Mouse (Mus musculus) skeletal muscle tissue, postnatal 0 days (tissue): ENCODE results near the gene Rrm1. TPM values are rescaled to one million over a fixed set of nuclear protein-coding genes. Genes with fewer than 3 reads are reported as not detected.

ENCODE experiments used
- polyA plus RNA-seq: library from polyadenylated mRNA; unstranded; fragments of >200 nt; fragmentation: Nextera tagmentation; extraction: Ambion mirVana; gene quantifications from 2 replicates; pipeline ENCODE4 v1.2.1, GENCODE M21; 2015

Rrm1 gene
- 24.6 and 28.1 TPM in 2 replicates for polyA plus RNA-seq

GRCm38 (mm10) chr7:102441657-102442391, at the start of gene Rrm1:
Gene Rrm1, plus strand, starts transcription at chr7:102441695.

GRCm38 (mm10) chr7:102481579-102481978, 40.1 kb downstream of the Rrm1 start, which contains the start of gene Olfr543:
Gene Olfr543, minus strand, starts transcription at chr7:102481679.

DNA sequence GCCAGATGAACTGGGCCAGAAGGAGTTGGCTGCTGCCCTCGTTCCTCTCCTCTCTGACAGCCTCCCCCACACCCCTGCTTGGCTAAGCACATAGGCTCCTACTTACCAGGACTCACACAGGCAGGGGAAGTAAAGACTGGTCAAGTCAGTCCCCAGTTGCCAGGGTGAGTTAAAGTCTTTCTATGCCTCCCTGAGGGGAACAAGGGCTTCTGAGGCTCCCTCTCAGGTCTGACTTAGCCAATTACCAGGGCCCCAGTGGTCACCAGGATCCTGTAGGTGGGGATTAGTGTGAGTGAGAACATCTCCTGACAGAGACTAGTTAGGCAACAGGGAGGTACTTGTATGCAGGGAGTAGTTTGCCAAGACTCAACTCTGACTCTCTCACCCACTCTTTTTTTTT, 46.7 kb downstream of the Rrm1 start, which contains the start of gene Olfr544:
Gene Olfr544, minus strand, starts transcription at position 153 of the 400 bp plus-strand sequence.

DNA sequence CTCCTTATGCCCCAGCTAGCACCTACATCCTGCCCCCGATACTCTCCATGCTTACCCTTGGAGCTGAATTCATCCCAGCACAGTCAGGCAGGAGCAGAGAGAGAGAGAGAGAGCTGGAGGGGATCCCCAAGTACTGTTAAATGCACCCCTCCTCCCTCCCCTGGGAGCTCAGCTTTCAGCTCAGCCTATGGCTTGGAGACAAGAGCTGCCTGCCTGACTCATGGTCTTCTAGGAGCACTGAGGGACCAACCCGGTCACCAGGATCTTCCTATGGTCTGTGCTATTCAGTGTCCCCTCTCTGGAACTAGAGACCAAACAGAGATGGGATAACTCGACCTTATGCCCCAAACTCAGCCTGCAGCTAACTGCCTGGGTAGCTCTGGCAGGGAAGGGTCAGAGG, 58.0 kb downstream of the Rrm1 start, which contains the start of gene Olfr545:
Gene Olfr545, minus strand, starts transcription at position 101 of the 400 bp plus-strand sequence.

Other genes starting within 250 kb of the Rrm1 start
- 10.3 and 11.9 TPM in 2 replicates for gene Nup98, start 231.5 kb upstream of the Rrm1 start, polyA plus RNA-seq
- gene Pgap2, start 231.5 kb upstream of the Rrm1 start, polyA plus RNA-seq, result 44.4 and 45.1 TPM in 2 replicates
- 40.2 and 53.1 TPM in 2 replicates for gene Rhog, start 185.6 kb upstream of the Rrm1 start, polyA plus RNA-seq
- gene Stim1, start 173.9 kb upstream of the Rrm1 start, polyA plus RNA-seq, result 93.1 and 102 TPM in 2 replicates
- gene Olfr543, start 40.0 kb downstream of the Rrm1 start, polyA plus RNA-seq, result 0.09 and 0.17 TPM in 2 replicates
- 0.05 TPM in 1 of 2 replicates, not detected in the other for gene Olfr544, start 46.6 kb downstream of the Rrm1 start, polyA plus RNA-seq
- gene Olfr545, start 57.9 kb downstream of the Rrm1 start, polyA plus RNA-seq, result not detected in 2 replicates
- not detected in 2 replicates for gene Olfr547, start 93.1 kb downstream of the Rrm1 start, polyA plus RNA-seq
- not detected in 2 replicates for gene Olfr548-ps1, start 99.2 kb downstream of the Rrm1 start, polyA plus RNA-seq
- gene Olfr549, start 108.2 kb downstream of the Rrm1 start, polyA plus RNA-seq, result not detected in 2 replicates
- 0.17 and 0.50 TPM in 2 replicates for gene Trim21, start 123.8 kb downstream of the Rrm1 start, polyA plus RNA-seq
- gene Olfr550, start 129.7 kb downstream of the Rrm1 start, polyA plus RNA-seq, result not detected in 2 replicates
- gene Olfr551, start 150.2 kb downstream of the Rrm1 start, polyA plus RNA-seq, result not detected in 2 replicates
- not detected in 2 replicates for gene Olfr552, start 156.1 kb downstream of the Rrm1 start, polyA plus RNA-seq
- gene Olfr553, start 176.5 kb downstream of the Rrm1 start, polyA plus RNA-seq, result not detected in 2 replicates
- not detected in 2 replicates for gene Olfr554, start 196.7 kb downstream of the Rrm1 start, polyA plus RNA-seq
- gene Olfr555, start 217.1 kb downstream of the Rrm1 start, polyA plus RNA-seq, result not detected in 2 replicates
- not detected in 2 replicates for gene Olfr556, start 223.2 kb downstream of the Rrm1 start, polyA plus RNA-seq
- 5.8 and 6.5 TPM in 2 replicates for gene Trim68, start 245.6 kb downstream of the Rrm1 start, polyA plus RNA-seq